Mouse (Mus musculus): ENCODE data around the gene Ptov1. TPM values are rescaled to one million over a fixed set of nuclear protein-coding genes. Genes with fewer than 3 reads are reported as not detected.

Gene Ptov1
- polyA plus RNA-seq (2015; fragmentation: Nextera tagmentation; extraction: Ambion mirVana), result 239 and 253 TPM in 2 replicates

- peak; percentile 93 for ATAC-seq
- H3K4me3 ChIP-seq (replicated peaks), result peak within 1 kb of the TSS; percentile 96
- WGBS, result 3% methylated on average over 29 of the region's 29 CpGs
- H3K4me1 ChIP-seq (replicated peaks), result peaks cover 45% of the 10 kb centered on the region
- peak within 1 kb of the TSS; percentile 100 for H3K27ac ChIP-seq
- H3K9ac ChIP-seq, result peak within 1 kb of the TSS; percentile 96
- no peaks in the 10 kb centered on the region for H3K27me3 ChIP-seq (replicated peaks)
- peaks cover 4% of the 10 kb centered on the region for H3K36me3 ChIP-seq
- peak within 1 kb of the TSS; percentile 66 for H3K4me2 ChIP-seq (replicated peaks)
- H3K9me3 ChIP-seq, result no peaks in the 10 kb centered on the region
Observed at GRCm38 (mm10) chr7:44869697-44870528, at the start of gene Ptov1. Gene Ptov1 (minus strand): TSS chr7:44869788.

- WGBS, result 94% methylated on average over 5 of the region's 5 CpGs
- H3K27me3 ChIP-seq (replicated peaks), result no peaks in the 10 kb centered on the region
- no peak overlapping the region for H3K4me2 ChIP-seq (replicated peaks)
- peaks cover 27% of the 10 kb centered on the region for H3K36me3 ChIP-seq
- H3K4me1 ChIP-seq (replicated peaks), result peaks cover 4% of the 10 kb centered on the region; the same call in 1 of the 2 replicates
- no peak overlapping the region for H3K9ac ChIP-seq
- ATAC-seq, result no peak
- H3K9me3 ChIP-seq, result no peaks in the 10 kb centered on the region
- H3K27ac ChIP-seq, result no peak overlapping the region
- H3K4me3 ChIP-seq (replicated peaks), result no peak overlapping the region
Observed at GRCm38 (mm10) chr7:44919127-44919526, 49.5 kb upstream of the Ptov1 start.

- Histone ChIP-seq H3K4me1 (replicated peaks) (peaks cover 4% of the 10 kb centered on the region; the same call in 1 of the 2 replicates), H3K4me3 (replicated peaks) (no peak overlapping the region), H3K27ac (no peak overlapping the region), H3K9ac (no peak overlapping the region), H3K9me3 (no peaks in the 10 kb centered on the region), H3K27me3 (replicated peaks) (no peaks in the 10 kb centered on the region), H3K36me3 (peaks cover 35% of the 10 kb centered on the region), H3K4me2 (replicated peaks) (no peak overlapping the region)
- 61% methylated on average over 3 of the region's 3 CpGs for WGBS
- ATAC-seq, result no peak
Observed at GRCm38 (mm10) chr7:44918219-44918618, 48.6 kb upstream of the Ptov1 start.

DNA sequence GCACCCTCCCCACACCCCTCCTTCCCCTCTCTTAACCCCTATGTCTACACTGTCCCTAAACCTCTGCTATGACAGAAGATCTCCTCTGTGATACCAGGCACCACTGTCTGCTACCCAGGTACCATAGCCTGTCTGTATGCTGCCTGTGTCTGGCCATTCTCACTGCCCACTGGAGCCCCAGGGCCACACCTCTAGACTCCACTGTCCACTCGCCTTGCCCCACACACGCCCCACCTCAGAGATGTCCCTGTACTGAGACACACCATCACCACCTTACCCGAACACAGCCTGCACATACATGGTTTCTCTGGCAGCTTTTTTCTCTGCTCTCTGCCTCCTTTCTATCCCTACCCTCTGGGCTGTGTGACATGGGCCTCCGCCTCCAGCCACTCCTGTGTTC, 47.3 kb upstream of the Ptov1 start:
- ATAC-seq, result no peak
- H3K27me3 ChIP-seq (replicated peaks), result no peaks in the 10 kb centered on the region
- H3K27ac ChIP-seq, result no peak overlapping the region
- no peak overlapping the region for H3K4me2 ChIP-seq (replicated peaks)
- H3K4me3 ChIP-seq (replicated peaks), result no peak overlapping the region
- no peak overlapping the region for H3K9ac ChIP-seq
- H3K36me3 ChIP-seq, result peaks cover 25% of the 10 kb centered on the region
- H3K9me3 ChIP-seq, result no peaks in the 10 kb centered on the region
- peaks cover 4% of the 10 kb centered on the region; the same call in 1 of the 2 replicates for H3K4me1 ChIP-seq (replicated peaks)
- WGBS, result 89% methylated on average over 4 of the region's 4 CpGs

- no peak overlapping the region for H3K9ac ChIP-seq
- no peaks in the 10 kb centered on the region for H3K9me3 ChIP-seq
- H3K4me2 ChIP-seq (replicated peaks), result no peak overlapping the region
- no peak overlapping the region for H3K27ac ChIP-seq
- 85% methylated on average over 6 of the region's 6 CpGs for WGBS
- H3K36me3 ChIP-seq, result peaks cover 21% of the 10 kb centered on the region
- H3K27me3 ChIP-seq (replicated peaks), result no peaks in the 10 kb centered on the region
- peaks cover 4% of the 10 kb centered on the region; the same call in 1 of the 2 replicates for H3K4me1 ChIP-seq (replicated peaks)
- H3K4me3 ChIP-seq (replicated peaks), result no peak overlapping the region
- no peak for ATAC-seq
Observed at GRCm38 (mm10) chr7:44916191-44916590, 46.6 kb upstream of the Ptov1 start.

- H3K36me3 ChIP-seq, result peaks cover 24% of the 10 kb centered on the region
- 92% methylated on average over 9 of the region's 9 CpGs for WGBS
Observed at GRCm38 (mm10) chr7:44915314-44915713, 45.7 kb upstream of the Ptov1 start.

GRCm38 (mm10) chr7:44914396-44914795, 44.8 kb upstream of the Ptov1 start:
- no peak overlapping the region for H3K4me2 ChIP-seq (replicated peaks)
- peaks cover 31% of the 10 kb centered on the region for H3K36me3 ChIP-seq
- no peaks in the 10 kb centered on the region for H3K27me3 ChIP-seq (replicated peaks)
- H3K9ac ChIP-seq, result no peak overlapping the region
- 95% methylated on average over 2 of the region's 2 CpGs for WGBS
- H3K27ac ChIP-seq, result no peak overlapping the region
- no peak overlapping the region for H3K4me3 ChIP-seq (replicated peaks)
- no peak for ATAC-seq
- H3K4me1 ChIP-seq (replicated peaks), result peaks cover 4% of the 10 kb centered on the region; the same call in 1 of the 2 replicates
- H3K9me3 ChIP-seq, result no peaks in the 10 kb centered on the region

More at GRCm38 (mm10) chr7:44915314-44915713, 45.7 kb upstream of the Ptov1 start:
- Histone ChIP-seq H3K4me1 (replicated peaks) (peaks cover 4% of the 10 kb centered on the region; the same call in 1 of the 2 replicates), H3K27ac (no peak overlapping the region), H3K9ac (no peak overlapping the region), H3K27me3 (replicated peaks) (no peaks in the 10 kb centered on the region), H3K4me2 (replicated peaks) (no peak overlapping the region), H3K4me3 (replicated peaks) (no peak overlapping the region), H3K9me3 (no peaks in the 10 kb centered on the region)
- ATAC-seq, result no peak

- Histone ChIP-seq H3K36me3 (peaks cover 63% of the 10 kb centered on the region), H3K9ac (no peak overlapping the region), H3K4me1 (replicated peaks) (no peaks in the 10 kb centered on the region), H3K27me3 (replicated peaks) (no peaks in the 10 kb centered on the region), H3K27ac (no peak overlapping the region), H3K9me3 (no peaks in the 10 kb centered on the region), H3K4me2 (replicated peaks) (no peak overlapping the region), H3K4me3 (replicated peaks) (no peak overlapping the region)
- 89% methylated on average over 15 of the region's 15 CpGs for WGBS
- ATAC-seq, result no peak
Observed at GRCm38 (mm10) chr7:44908706-44909476, 39.3 kb upstream of the Ptov1 start.

- H3K9me3 ChIP-seq, result no peaks in the 10 kb centered on the region
- no peak overlapping the region for H3K27ac ChIP-seq
- H3K4me1 ChIP-seq (replicated peaks), result peaks cover 11% of the 10 kb centered on the region
- ATAC-seq, result no peak
- no peaks in the 10 kb centered on the region for H3K27me3 ChIP-seq (replicated peaks)
- peaks cover 67% of the 10 kb centered on the region for H3K36me3 ChIP-seq
- no peak overlapping the region for H3K9ac ChIP-seq
- H3K4me3 ChIP-seq (replicated peaks), result no peak overlapping the region
- 93% methylated on average over 20 of the region's 20 CpGs for WGBS
- no peak overlapping the region for H3K4me2 ChIP-seq (replicated peaks)
Observed at GRCm38 (mm10) chr7:44905430-44905829, 35.8 kb upstream of the Ptov1 start.

DNA sequence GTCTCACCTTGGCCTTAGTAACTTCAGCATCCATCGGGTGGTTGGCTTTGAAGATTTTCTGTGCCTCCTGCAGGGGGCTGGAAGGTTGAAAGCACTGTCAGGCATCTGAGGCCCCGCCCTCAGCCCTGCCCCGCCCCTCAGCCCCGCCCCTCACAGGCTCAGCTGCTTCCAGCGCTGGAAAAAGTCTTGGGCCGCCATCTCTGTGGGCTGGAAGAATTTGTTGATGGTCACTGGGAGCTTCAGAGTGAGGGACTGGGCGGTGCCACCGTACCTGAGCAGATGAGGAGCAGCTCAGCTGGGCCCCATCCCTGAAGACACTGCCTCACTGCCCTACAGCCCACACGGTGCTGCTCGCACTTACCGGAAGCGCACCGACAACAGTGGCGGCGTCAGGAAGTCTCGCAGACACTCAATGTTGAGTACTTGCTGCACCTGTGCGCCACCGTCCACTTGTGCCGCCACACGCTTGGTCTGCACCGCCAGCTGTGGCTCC, 31.7 kb upstream of the Ptov1 start:
- 13% methylated on average over 21 of the region's 21 CpGs for WGBS

GRCm38 (mm10) chr7:44900632-44901031, 31.0 kb upstream of the Ptov1 start:
- peak overlapping the region; percentile 44; the same call in 1 of the 2 replicates for H3K27ac ChIP-seq
- 89% methylated on average over 11 of the region's 11 CpGs for WGBS
- H3K9me3 ChIP-seq, result no peaks in the 10 kb centered on the region
- no peak overlapping the region for H3K4me2 ChIP-seq (replicated peaks)
- no peak overlapping the region for H3K9ac ChIP-seq
- H3K36me3 ChIP-seq, result peaks cover 32% of the 10 kb centered on the region
- peaks cover 29% of the 10 kb centered on the region for H3K4me1 ChIP-seq (replicated peaks)
- H3K27me3 ChIP-seq (replicated peaks), result no peaks in the 10 kb centered on the region
- ATAC-seq, result no peak
- H3K4me3 ChIP-seq (replicated peaks), result no peak overlapping the region

More for the DNA sequence above, 31.7 kb upstream of the Ptov1 start:
- Histone ChIP-seq H3K36me3 (peaks cover 38% of the 10 kb centered on the region), H3K4me1 (replicated peaks) (peaks cover 29% of the 10 kb centered on the region), H3K9ac (peak overlapping the region; percentile 16; the same call in 1 of the 2 replicates), H3K27me3 (replicated peaks) (no peaks in the 10 kb centered on the region), H3K4me3 (replicated peaks) (peak overlapping the region; percentile 36), H3K9me3 (no peaks in the 10 kb centered on the region), H3K4me2 (replicated peaks) (peak overlapping the region; percentile 72), H3K27ac (peak overlapping the region; percentile 52)
- peak; percentile 66 for ATAC-seq

- H3K27me3 ChIP-seq (replicated peaks), result no peaks in the 10 kb centered on the region
- no peak overlapping the region for H3K27ac ChIP-seq
- peaks cover 29% of the 10 kb centered on the region for H3K4me1 ChIP-seq (replicated peaks)
- 0 out of 2 replicates have a peak, but pooled peaks have one; percentile 4 for ATAC-seq
- no peak overlapping the region for H3K9ac ChIP-seq
- no peaks in the 10 kb centered on the region for H3K9me3 ChIP-seq
- peaks cover 12% of the 10 kb centered on the region for H3K36me3 ChIP-seq
- 31% methylated on average over 19 of the region's 19 CpGs for WGBS
- H3K4me2 ChIP-seq (replicated peaks), result no peak overlapping the region; the same call in 1 of the 2 replicates
- no peak overlapping the region for H3K4me3 ChIP-seq (replicated peaks)
Observed at GRCm38 (mm10) chr7:44898607-44899006, 29.0 kb upstream of the Ptov1 start.

All from intestine, embryonic 15.5 days (tissue).